Mouse (Mus musculus): ENCODE data around the gene Nek6. TPM values are rescaled to one million over a fixed set of nuclear protein-coding genes. Genes with fewer than 3 reads are reported as not detected.

Nek6 gene
- polyA plus RNA-seq, 1 experiment: 173 TPM

- no peak overlapping the region for H3K4me3 ChIP-seq (ENCODE audit: low read depth, low read length)
- H3K27me3 ChIP-seq (ENCODE audit: control insufficient read depth, insufficient read depth, low read length): no peaks in the 10 kb centered on the region
- H3K4me1 ChIP-seq (ENCODE audit: control insufficient read depth, insufficient read depth, insufficient read length, low read length): no peaks in the 10 kb centered on the region
- peaks cover 61% of the 10 kb centered on the region for H3K36me3 ChIP-seq (ENCODE audit: control insufficient read depth, insufficient read depth, low read length)
- H3K27ac ChIP-seq (ENCODE audit: insufficient read depth, low read depth, low read length): no peak overlapping the region
- 87% methylated on average over 2 of the region's 2 CpGs for WGBS
- TF ChIP-seq CTCF (IDR thresholded peaks at IDR 0.05; ENCODE audit: extremely low read depth, insufficient read length, insufficient replicate concordance, low read depth, low read length): no peak
- no peak for TF ChIP-seq POLR2A (IDR thresholded peaks at IDR 0.05; ENCODE audit: low read depth, low read length)
Observed at GRCm38 (mm10) chr2:38630574-38630973, 119.1 kb downstream of the Nek6 start.

GRCm38 (mm10) chr2:38637716-38638267 lies 126.3 kb downstream of the Nek6 start:
- no peak overlapping the region for H3K27ac ChIP-seq (ENCODE audit: insufficient read depth, low read depth, low read length)
- TF ChIP-seq CTCF (IDR thresholded peaks at IDR 0.05; ENCODE audit: extremely low read depth, insufficient read length, insufficient replicate concordance, low read depth, low read length) (0 out of 2 replicates have a peak, but pooled peaks have one; percentile 14), POLR2A (IDR thresholded peaks at IDR 0.05; ENCODE audit: low read depth, low read length) (no peak)
- 83% methylated on average over 4 of the region's 4 CpGs for WGBS
- no peaks in the 10 kb centered on the region for H3K4me1 ChIP-seq (ENCODE audit: control insufficient read depth, insufficient read depth, insufficient read length, low read length)
- no peak overlapping the region for H3K4me3 ChIP-seq (ENCODE audit: low read depth, low read length)
- H3K36me3 ChIP-seq (ENCODE audit: control insufficient read depth, insufficient read depth, low read length): peaks cover 62% of the 10 kb centered on the region
- no peaks in the 10 kb centered on the region for H3K27me3 ChIP-seq (ENCODE audit: control insufficient read depth, insufficient read depth, low read length)

DNA sequence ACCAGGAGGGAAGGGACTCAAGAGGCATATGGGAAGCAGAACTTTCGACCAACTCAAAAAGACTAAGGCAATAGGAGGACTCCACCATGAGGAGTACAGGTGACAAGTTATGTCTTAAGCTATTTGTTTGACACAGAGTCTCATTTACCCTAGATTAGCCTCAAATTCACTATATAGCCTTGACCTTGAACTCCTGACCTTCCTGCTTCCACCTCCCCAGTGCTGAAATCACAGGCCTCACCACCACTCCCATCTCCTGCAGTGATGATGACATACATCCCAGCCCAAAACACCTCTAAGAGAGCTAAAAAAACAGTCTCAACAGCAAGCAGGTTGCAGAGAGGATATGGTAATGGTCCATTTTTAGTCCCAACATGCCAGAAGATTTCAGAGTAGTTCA lies 130.3 kb downstream of the Nek6 start:
- H3K4me3 ChIP-seq (ENCODE audit: low read depth, low read length): no peak overlapping the region
- no peaks in the 10 kb centered on the region for H3K27me3 ChIP-seq (ENCODE audit: control insufficient read depth, insufficient read depth, low read length)
- no peak overlapping the region for H3K27ac ChIP-seq (ENCODE audit: insufficient read depth, low read depth, low read length)
- TF ChIP-seq POLR2A (IDR thresholded peaks at IDR 0.05; ENCODE audit: low read depth, low read length): no peak
- TF ChIP-seq CTCF (IDR thresholded peaks at IDR 0.05; ENCODE audit: extremely low read depth, insufficient read length, insufficient replicate concordance, low read depth, low read length): no peak
- peaks cover 35% of the 10 kb centered on the region for H3K36me3 ChIP-seq (ENCODE audit: control insufficient read depth, insufficient read depth, low read length)
- H3K4me1 ChIP-seq (ENCODE audit: control insufficient read depth, insufficient read depth, insufficient read length, low read length): peaks cover 3% of the 10 kb centered on the region; the same call in 1 of the 2 replicates
- 84% methylated on average over 1 of the region's 1 CpGs for WGBS

GRCm38 (mm10) chr2:38643625-38644427 lies 132.4 kb downstream of the Nek6 start, which contains the start of gene Psmb7:
Psmb7 (minus strand) TSS chr2:38644087.
- 2% methylated on average over 52 of the region's 52 CpGs for WGBS
- TF ChIP-seq POLR2A (IDR thresholded peaks at IDR 0.05; ENCODE audit: low read depth, low read length) (no peak), CTCF (IDR thresholded peaks at IDR 0.05; ENCODE audit: extremely low read depth, insufficient read length, insufficient replicate concordance, low read depth, low read length) (no peak)

More at GRCm38 (mm10) chr2:38643625-38644427, 132.4 kb downstream of the Nek6 start, which contains the start of gene Psmb7:
- Histone ChIP-seq H3K4me3 (ENCODE audit: low read depth, low read length) (peak within 1 kb of the TSS; percentile 82), H3K36me3 (ENCODE audit: control insufficient read depth, insufficient read depth, low read length) (peaks cover 21% of the 10 kb centered on the region), H3K27me3 (ENCODE audit: control insufficient read depth, insufficient read depth, low read length) (no peaks in the 10 kb centered on the region), H3K27ac (ENCODE audit: insufficient read depth, low read depth, low read length) (no peak within 1 kb of the TSS), H3K4me1 (ENCODE audit: control insufficient read depth, insufficient read depth, insufficient read length, low read length) (peaks cover 3% of the 10 kb centered on the region; the same call in 1 of the 2 replicates)

Other genes with a start within 250 kb of the Nek6 start
- 6.7 and 8.2 TPM in 2 replicates for gene Dennd1a, start 224.3 kb upstream of the Nek6 start, polyA plus RNA-seq (2012; rRNA removed)
- 0.05 and 0.08 TPM in 2 replicates for gene Lhx2, start 172.4 kb upstream of the Nek6 start, polyA plus RNA-seq (2012; rRNA removed)
- gene Psmb7, start 132.4 kb downstream of the Nek6 start, polyA plus RNA-seq (2012; rRNA removed): 15.4 and 28.4 TPM in 2 replicates
- 0.08 and 0.15 TPM in 2 replicates for gene Nr5a1, start 202.9 kb downstream of the Nek6 start, polyA plus RNA-seq (2012; rRNA removed)